Mouse (Mus musculus) lung, postnatal 0 days (tissue): ENCODE measurements around the gene Lrp5. TPM values are rescaled to one million over a fixed set of nuclear protein-coding genes. Genes with fewer than 3 reads are reported as not detected.

Experiments
- ATAC-seq: fragments of 200-750 bp; cut with Nextera tagmentation; 2 replicates; pipeline ENCODE4 v1.8.0; 2017; ENCODE audit warnings: moderate library complexity
- DNase-seq: peaks from one replicate; pipeline ENCODE4 v3.0.0-alpha.2; 2016; ENCODE audit warnings: low spot score
- H3K27ac ChIP-seq: fragments of 300-500 bp; sonication (generic); 2 replicates; pipeline ENCODE4 v1.5.1; 2014; ENCODE audit warnings: antibody characterized with exemption, mild to moderate bottlenecking, low read length, mixed read lengths
- H3K27me3 ChIP-seq: fragments of 300-500 bp; sonication (generic); replicated peaks from 2 replicates; pipeline ENCODE4 v1.6.1; 2014; ENCODE audit warnings: low read length, mixed read lengths; ENCODE audit not compliant: insufficient read depth
- H3K36me3 ChIP-seq: fragments of 300-500 bp; sonication (generic); 2 replicates; pipeline ENCODE4 v1.6.1; 2014; ENCODE audit warnings: low read length, mixed read lengths; ENCODE audit not compliant: insufficient read depth
- H3K4me1 ChIP-seq: fragments of 300-500 bp; sonication (generic); 2 replicates; pipeline ENCODE4 v1.6.1; 2014; ENCODE audit warnings: antibody characterized with exemption, low read depth, low read length, mixed read lengths; ENCODE audit not compliant: insufficient read depth
- H3K4me2 ChIP-seq: fragments of 300-500 bp; sonication (generic); replicated peaks from 2 replicates; pipeline ENCODE4 v1.6.1; 2014; ENCODE audit warnings: low read depth, mild to moderate bottlenecking, low read length, moderate library complexity, mixed read lengths
- H3K4me3 ChIP-seq: fragments of 300-500 bp; sonication (generic); 2 replicates; pipeline ENCODE4 v1.5.1; 2014; ENCODE audit warnings: low read depth, low read length
- H3K9ac ChIP-seq: fragments of 300-500 bp; sonication (generic); replicated peaks from 2 replicates; pipeline ENCODE4 v1.6.1; 2014; ENCODE audit warnings: low read depth, mild to moderate bottlenecking
- H3K9me3 ChIP-seq: fragments of 300-500 bp; sonication (generic); 2 replicates; pipeline ENCODE4 v1.6.1; 2016; ENCODE audit warnings: low read length, mixed read lengths
- CTCF ChIP-seq: IDR thresholded peaks from 2 replicates; pipeline ENCODE4 v1.5.1; 2016; ENCODE audit warnings: antibody characterized with exemption, mild to moderate bottlenecking
- EP300 ChIP-seq: IDR thresholded peaks from 2 replicates; pipeline ENCODE4 v1.6.1; 2016; ENCODE audit warnings: antibody characterized with exemption, mild to moderate bottlenecking, control low read depth
- WGBS: fragments of 180-500 bp; shearing (Covaris S2); extraction: QIAGEN DNeasy Blood & Tissue Kit; methylation state at CpG from one replicate; pipeline ENCODE4 v1.1.7; 2014; 5-methylcytosine and 5-hydroxymethylcytosine counted together
- polyA plus RNA-seq: library from polyadenylated mRNA; unstranded; fragments of >200 nt; fragmentation: Nextera tagmentation; extraction: Ambion mirVana; gene quantifications from 2 replicates; pipeline ENCODE4 v1.2.1, GENCODE M21; 2015

Lrp5 gene
- 4.1 and 5.1 TPM in 2 replicates for polyA plus RNA-seq

DNA sequence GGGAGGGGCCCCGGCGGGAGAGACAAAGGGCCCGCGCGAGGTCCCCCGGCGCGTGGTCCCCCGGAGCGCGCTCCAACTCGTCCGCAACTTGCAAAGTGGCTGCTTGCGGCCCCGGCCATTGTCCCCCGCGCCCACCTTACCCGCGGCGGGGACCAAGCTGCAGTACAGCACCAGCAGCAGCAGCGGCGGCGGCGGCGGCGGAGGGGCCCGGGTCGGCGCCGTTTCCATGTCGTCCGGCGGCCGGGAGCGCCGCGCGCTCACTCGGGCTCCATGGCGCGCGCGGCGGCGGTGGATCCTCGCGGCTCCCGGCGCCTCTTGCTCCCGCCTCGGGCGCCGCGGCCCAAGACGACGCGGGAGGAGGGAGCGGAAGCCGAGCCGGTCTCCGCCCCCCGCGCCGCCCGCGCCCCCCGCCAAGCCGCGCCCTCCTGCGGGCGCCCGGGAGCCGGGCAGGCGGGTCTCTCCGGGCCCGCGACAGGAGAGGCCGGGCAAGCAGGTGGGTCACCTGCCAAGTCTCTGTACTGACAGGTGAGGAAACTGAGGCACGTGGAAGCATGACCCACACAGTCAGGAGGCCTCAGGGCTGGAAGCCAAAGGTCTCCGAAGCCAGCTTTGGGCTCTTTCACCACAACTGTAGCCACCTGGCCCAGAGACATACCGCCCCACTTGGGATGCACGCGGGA, at the start of gene Lrp5:
Lrp5 (minus strand) TSS at position 350 of the 680 bp plus-strand sequence.
- Histone ChIP-seq H3K4me2 (peak within 1 kb of the TSS; percentile 92), H3K9ac (peak within 1 kb of the TSS; percentile 80), H3K27me3 (no peaks in the 10 kb centered on the region), H3K4me1 (peaks cover 34% of the 10 kb centered on the region), H3K27ac (peak within 1 kb of the TSS; percentile 90), H3K9me3 (no peaks in the 10 kb centered on the region), H3K4me3 (peak within 1 kb of the TSS; percentile 92), H3K36me3 (no peaks in the 10 kb centered on the region)
- 1% methylated on average over 49 of the region's 83 CpGs for WGBS
- TF ChIP-seq CTCF (no peak), EP300 (no peak)
- DNase-seq, result peak; percentile 69
- ATAC-seq, result peak; percentile 68

DNA sequence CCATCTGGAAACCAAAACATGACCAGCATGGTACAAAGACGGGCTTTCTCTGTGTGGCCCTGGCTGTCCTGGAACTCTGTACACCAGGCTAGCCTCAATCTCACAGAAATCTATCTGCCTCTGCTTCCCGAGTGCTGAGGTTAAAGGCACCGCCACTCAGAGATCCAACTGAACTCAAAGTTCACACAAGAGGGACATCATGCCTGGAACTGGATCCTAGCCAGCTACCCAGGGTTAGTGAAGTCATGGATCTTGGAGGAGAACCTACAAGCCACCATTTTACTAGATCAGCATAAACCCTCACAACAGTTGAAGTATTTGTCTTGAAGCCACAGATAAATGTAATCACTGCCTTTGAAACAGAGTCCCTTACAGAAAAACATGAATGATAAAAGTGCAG, 49.6 kb upstream of the Lrp5 start:
- no peaks in the 10 kb centered on the region for H3K4me1 ChIP-seq
- 0 out of 2 replicates have a peak, but pooled peaks cover 2% of the 10 kb centered on the region for H3K9me3 ChIP-seq
- no peaks in the 10 kb centered on the region for H3K36me3 ChIP-seq
- no peak overlapping the region for H3K4me2 ChIP-seq
- no peak overlapping the region for H3K4me3 ChIP-seq
- WGBS, result 88% methylated on average over 3 of the region's 3 CpGs
- ATAC-seq (no peak), DNase-seq (no peak)
- no peaks in the 10 kb centered on the region for H3K27me3 ChIP-seq
- TF ChIP-seq EP300 (no peak), CTCF (no peak)
- no peak overlapping the region for H3K27ac ChIP-seq
- no peak overlapping the region for H3K9ac ChIP-seq

DNA sequence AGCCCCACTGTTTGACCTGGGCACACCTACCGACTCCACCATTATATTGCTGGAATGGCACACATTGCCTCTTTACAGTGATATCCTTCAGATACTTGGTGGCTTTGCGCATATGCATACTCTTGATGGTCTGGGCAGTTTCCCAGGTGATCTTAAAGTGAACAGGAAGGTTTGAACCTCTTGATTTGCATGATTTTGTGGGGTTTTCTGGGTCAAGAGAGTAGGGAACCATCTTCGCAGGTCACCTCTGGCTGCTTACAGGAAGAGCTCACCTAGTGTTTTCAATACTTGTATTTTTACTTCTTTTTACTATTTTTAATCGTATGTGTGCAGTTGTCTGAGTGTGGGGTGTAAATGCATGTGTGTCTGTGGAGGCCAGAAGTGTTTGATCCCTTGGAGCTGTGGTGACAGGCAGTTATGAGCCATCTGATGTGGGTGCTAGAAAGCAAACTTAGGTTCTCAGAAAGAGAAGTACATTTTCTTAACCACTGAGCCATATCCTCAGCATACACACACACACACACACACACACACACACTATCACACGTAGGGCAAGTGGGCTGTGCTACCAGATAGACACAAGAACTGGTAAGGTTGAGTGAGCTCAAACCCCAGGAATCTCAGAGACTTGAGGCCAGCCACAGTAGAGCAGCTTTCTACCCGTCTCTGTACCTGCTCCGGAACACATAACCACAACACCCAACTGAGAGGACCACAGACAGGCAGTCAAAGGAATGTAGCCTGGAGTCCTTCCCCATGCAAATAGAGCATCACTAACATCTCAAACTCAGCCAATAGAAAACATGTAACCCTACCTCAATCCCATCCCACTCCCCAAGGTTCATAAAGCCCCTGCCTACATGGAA, 44.6 kb upstream of the Lrp5 start:
- TF ChIP-seq CTCF (no peak), EP300 (no peak)
- ATAC-seq, result no peak
- Histone ChIP-seq H3K4me2 (no peak overlapping the region), H3K36me3 (no peaks in the 10 kb centered on the region), H3K9me3 (0 out of 2 replicates have a peak, but pooled peaks cover 2% of the 10 kb centered on the region), H3K4me3 (no peak overlapping the region), H3K27ac (no peak overlapping the region), H3K4me1 (no peaks in the 10 kb centered on the region), H3K27me3 (no peaks in the 10 kb centered on the region), H3K9ac (no peak overlapping the region)
- WGBS, result 78% methylated on average over 7 of the region's 7 CpGs
- no peak for DNase-seq

DNA sequence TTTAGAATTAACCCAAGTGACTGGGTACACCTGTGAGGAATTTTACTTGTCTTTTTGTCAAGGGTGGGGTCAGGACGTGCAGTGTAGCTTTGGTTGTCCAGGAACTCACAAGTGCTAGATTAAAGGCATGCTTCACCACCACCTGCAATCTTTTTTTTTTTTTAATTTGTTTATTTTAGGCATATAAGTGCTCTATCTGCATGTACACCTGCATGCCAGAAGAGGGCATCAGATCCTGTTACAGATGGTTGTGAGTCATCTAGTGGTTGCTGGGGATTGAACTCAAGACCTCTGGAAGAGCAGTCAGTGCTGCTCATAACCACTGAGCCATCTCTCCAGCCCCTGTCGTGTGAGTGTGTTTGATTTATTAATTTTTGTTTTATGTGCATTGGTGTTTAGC, 42.5 kb upstream of the Lrp5 start:
- peak; percentile 35 for TF ChIP-seq CTCF
- TF ChIP-seq EP300, result no peak
- Histone ChIP-seq H3K4me3 (no peak overlapping the region), H3K9ac (no peak overlapping the region), H3K27ac (no peak overlapping the region), H3K4me1 (no peaks in the 10 kb centered on the region), H3K27me3 (no peaks in the 10 kb centered on the region), H3K4me2 (no peak overlapping the region), H3K36me3 (no peaks in the 10 kb centered on the region), H3K9me3 (no peaks in the 10 kb centered on the region)
- 46% methylated on average over 2 of the region's 2 CpGs for WGBS
- DNase-seq (peak; percentile 17), ATAC-seq (no peak)

DNA sequence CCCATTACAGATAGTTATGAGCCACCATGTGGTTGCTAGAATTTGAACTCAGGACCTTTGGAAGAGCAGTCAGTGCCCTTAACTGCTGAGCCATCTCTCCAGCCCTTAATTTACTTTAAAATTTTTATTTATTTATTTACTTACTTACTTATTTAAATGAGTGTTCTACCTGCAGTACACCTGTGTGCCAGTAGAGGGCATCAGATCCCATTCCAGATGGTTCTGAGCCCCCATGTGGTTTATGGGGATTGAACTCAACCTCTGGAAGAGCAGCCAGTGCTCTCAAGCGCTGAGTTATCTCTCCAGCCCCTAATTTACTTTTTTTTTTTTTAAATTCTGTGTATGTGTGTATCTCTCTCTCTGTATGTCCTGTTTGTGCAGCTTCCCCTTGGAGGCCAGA, 38.4 kb upstream of the Lrp5 start:
- TF ChIP-seq CTCF, result peak; percentile 81
- no peak for TF ChIP-seq EP300
- Histone ChIP-seq H3K27ac (no peak overlapping the region), H3K4me2 (no peak overlapping the region), H3K27me3 (no peaks in the 10 kb centered on the region), H3K4me3 (no peak overlapping the region), H3K9me3 (no peaks in the 10 kb centered on the region), H3K36me3 (no peaks in the 10 kb centered on the region), H3K9ac (no peak overlapping the region), H3K4me1 (0 out of 2 replicates have a peak, but pooled peaks cover 2% of the 10 kb centered on the region)
- DNase-seq, result peak; percentile 80
- 15% methylated on average over 1 of the region's 1 CpGs for WGBS
- peak; percentile 25 for ATAC-seq

DNA sequence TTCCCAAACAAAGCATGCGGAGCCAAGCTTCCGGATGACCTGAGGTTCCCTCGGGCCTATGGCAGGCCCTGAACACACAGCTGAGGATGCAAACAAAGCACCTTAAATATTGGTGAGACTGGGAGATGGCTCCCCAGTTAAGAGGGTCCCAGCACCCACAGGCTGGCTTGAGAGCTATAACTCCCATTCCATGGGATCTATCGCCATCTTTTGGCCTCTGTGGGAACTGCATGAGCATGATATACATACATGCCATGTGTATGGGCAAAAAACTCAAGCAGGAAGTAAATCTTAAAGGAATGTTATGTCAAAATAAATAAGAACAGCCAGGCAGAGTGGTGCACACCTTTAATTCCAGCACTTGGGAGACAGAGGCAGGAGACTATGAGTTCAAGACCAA, 37.5 kb upstream of the Lrp5 start:
- ATAC-seq, result no peak
- H3K4me1 ChIP-seq, result 0 out of 2 replicates have a peak, but pooled peaks cover 2% of the 10 kb centered on the region
- H3K9me3 ChIP-seq, result no peaks in the 10 kb centered on the region
- no peak overlapping the region for H3K9ac ChIP-seq
- H3K4me2 ChIP-seq, result no peak overlapping the region
- no peaks in the 10 kb centered on the region for H3K27me3 ChIP-seq
- no peaks in the 10 kb centered on the region for H3K36me3 ChIP-seq
- H3K4me3 ChIP-seq, result no peak overlapping the region
- H3K27ac ChIP-seq, result no peak overlapping the region
- TF ChIP-seq EP300 (no peak), CTCF (peak; percentile 75)
- DNase-seq, result peak; percentile 23
- WGBS, result 72% methylated on average over 4 of the region's 4 CpGs
